9 mouse cellular contexts compared by ENCODE assay signal in the genomic region with DNA sequence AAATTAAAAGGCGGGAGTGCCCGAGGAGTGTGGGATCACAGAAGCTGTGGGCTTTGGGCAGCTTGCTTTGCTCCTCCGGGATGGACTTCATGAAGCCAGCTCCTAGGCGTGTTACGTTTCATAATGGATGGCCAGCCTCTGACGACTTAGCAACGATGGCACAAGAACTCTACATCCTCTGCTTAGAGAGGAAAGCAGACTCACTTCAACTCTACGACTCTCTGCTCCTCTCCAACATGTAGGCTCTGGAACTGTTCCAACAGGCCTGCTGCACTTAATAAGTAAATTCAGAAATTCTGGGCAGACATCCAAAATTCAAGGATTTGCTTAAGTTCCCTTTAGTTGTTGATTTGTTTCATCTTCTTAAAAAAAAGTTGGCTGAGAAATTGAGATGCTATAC.
DNase-seq lines count a peak whose midpoint lies in the region; ATAC-seq and TF ChIP-seq lines count a peak whose summit lies in the region.
"Had no signal": no experiment of that assay in that cellular context is flagged by ENCODE, and none has a peak within 500 bp of the region (broad histone marks: within the 10 kb centered on the region; RNA-seq: fewer than 3 reads in every experiment).

No protein-coding gene starts in this region.

- no peak for TF ChIP-seq CTCF in stomach, postnatal 0 days (IDR thresholded peaks at IDR 0.05; ENCODE audit: low read depth)

- no peak overlapping the region for H3K4me3 ChIP-seq in heart, embryonic 10.5 days
- no peak overlapping the region for H3K4me3 ChIP-seq in kidney, embryonic 16.5 days (ENCODE audit: low read length)
- H3K4me3 ChIP-seq in stomach, postnatal 0 days (ENCODE audit: low read depth, low read length): no peak overlapping the region

- H3K4me2 ChIP-seq in kidney, embryonic 16.5 days (replicated peaks; ENCODE audit: low read depth, low read length): no peak overlapping the region
- 0 out of 2 replicates have a peak overlapping the region, but pooled peaks have one; percentile 15 for H3K4me2 ChIP-seq in stomach, postnatal 0 days (replicated peaks; ENCODE audit: low read depth)

- no peaks in the 10 kb centered on the region for H3K36me3 ChIP-seq in heart, embryonic 10.5 days
- no peaks in the 10 kb centered on the region for H3K36me3 ChIP-seq in kidney, embryonic 16.5 days (ENCODE audit: insufficient read depth, low read length)
- H3K36me3 ChIP-seq in stomach, postnatal 0 days (ENCODE audit: control insufficient read depth, insufficient read depth, low read length): no peaks in the 10 kb centered on the region

- 0 out of 2 replicates have a peak, but pooled peaks have one; percentile 57 for ATAC-seq in kidney, embryonic 16.5 days (ENCODE audit: low FRiP score, low TSS enrichment)
- ATAC-seq in stomach, postnatal 0 days (ENCODE audit: low FRiP score, low TSS enrichment): no peak
- ATAC-seq in inflammation-experienced regulatory T-cells, adult 6 months: no peak

- H3K4me1 ChIP-seq in heart, embryonic 10.5 days: no peaks in the 10 kb centered on the region
- H3K4me1 ChIP-seq in kidney, embryonic 16.5 days (ENCODE audit: insufficient read depth, low read length): peaks cover 5% of the 10 kb centered on the region
- 0 out of 2 replicates have a peak, but pooled peaks cover 2% of the 10 kb centered on the region for H3K4me1 ChIP-seq in stomach, postnatal 0 days (replicated peaks; ENCODE audit: control insufficient read depth, insufficient read depth)

- no peak overlapping the region for H3K9ac ChIP-seq in kidney, embryonic 16.5 days (replicated peaks; ENCODE audit: low read length)
- no peak overlapping the region for H3K9ac ChIP-seq in stomach, postnatal 0 days (ENCODE audit: low read length)

- peak; percentile 27 for DNase-seq in heart, postnatal 4 days
- no peak for DNase-seq in heart, embryonic 10.5 days (ENCODE audit: low spot score)
- DNase-seq in right cerebral cortex, adult 18-20 months: peak; percentile 21
- no peak for DNase-seq in right cerebral cortex, postnatal 36 days (ENCODE audit: low spot score in 2 of 2)
- no peak for DNase-seq in stomach, postnatal 0 days (ENCODE audit: low spot score)
- no peak for DNase-seq in left cerebral cortex, adult 11 months (ENCODE audit: low spot score)
- DNase-seq: thymus, postnatal 25 days had no signal

- WGBS in heart, embryonic 10.5 days: 84% methylated on average over 8 of the region's 8 CpGs
- WGBS in kidney, embryonic 16.5 days: 45% methylated on average over 8 of the region's 8 CpGs
- WGBS in stomach, postnatal 0 days: 24% methylated on average over 8 of the region's 8 CpGs

- H3K27me3 ChIP-seq in heart, embryonic 10.5 days (ENCODE audit: insufficient read depth, poor library complexity, severe bottlenecking): no peaks in the 10 kb centered on the region
- no peaks in the 10 kb centered on the region for H3K27me3 ChIP-seq in kidney, embryonic 16.5 days (ENCODE audit: insufficient read depth, low read length)
- no peaks in the 10 kb centered on the region for H3K27me3 ChIP-seq in stomach, postnatal 0 days (ENCODE audit: control insufficient read depth, insufficient read depth, low read length)

- no peak overlapping the region for H3K27ac ChIP-seq in heart, embryonic 10.5 days
- H3K27ac ChIP-seq in kidney, embryonic 16.5 days (ENCODE audit: low read length): 0 out of 2 replicates have a peak overlapping the region, but pooled peaks have one; percentile 12
- no peak overlapping the region for H3K27ac ChIP-seq in stomach, postnatal 0 days (replicated peaks)

- H3K9me3 ChIP-seq in heart, embryonic 10.5 days: no peaks in the 10 kb centered on the region
- H3K9me3 ChIP-seq in kidney, embryonic 16.5 days (ENCODE audit: low read length): no peaks in the 10 kb centered on the region
- H3K9me3 ChIP-seq in stomach, postnatal 0 days (ENCODE audit: control insufficient read depth, low read length): no peaks in the 10 kb centered on the region

- TF ChIP-seq EP300 in stomach, postnatal 0 days (optimal IDR thresholded peaks at IDR 0.05): no peak

Comparison
In these comparisons a context has a peak if more than half of its experiments do, and no peak if none do; other contexts are left out.
1. DNase-seq: peak in heart, postnatal 4 days (single experiment) and right cerebral cortex, adult 18-20 months (single experiment); none in heart, embryonic 10.5 days (single experiment), right cerebral cortex, postnatal 36 days (0 of 2), stomach, postnatal 0 days (single experiment) and left cerebral cortex, adult 11 months (single experiment).